Mouse (Mus musculus) embryonic facial prominence, embryonic 12.5 days (tissue): Measurements from ENCODE around the gene Sbno2. TPM values are rescaled to one million over a fixed set of nuclear protein-coding genes. Genes with fewer than 3 reads are reported as not detected.

ENCODE experiments used
- ATAC-seq: fragments of 200-750 bp; cut with Nextera tagmentation; 2 replicates; pipeline ENCODE4 v1.8.0; 2017; ENCODE audit not compliant: insufficient number of reproducible peaks, insufficient read depth, low FRiP score, low TSS enrichment
- H3K27ac ChIP-seq: fragments of 300-500 bp; sonication (generic); 2 replicates; pipeline ENCODE4 v1.5.1; 2016; ENCODE audit warnings: mild to moderate bottlenecking
- H3K27me3 ChIP-seq: fragments of 300-500 bp; sonication (generic); 2 replicates; pipeline ENCODE4 v1.6.1; 2016; ENCODE audit warnings: mild to moderate bottlenecking, moderate library complexity
- H3K36me3 ChIP-seq: fragments of 300-500 bp; sonication (generic); 2 replicates; pipeline ENCODE4 v1.6.1; 2016; ENCODE audit warnings: mild to moderate bottlenecking
- H3K4me1 ChIP-seq: fragments of 300-500 bp; sonication (generic); 2 replicates; pipeline ENCODE4 v1.6.1; 2016
- H3K4me2 ChIP-seq: fragments of 300-500 bp; sonication (generic); replicated peaks from 2 replicates; pipeline ENCODE4 v1.6.1; 2016; ENCODE audit warnings: mild to moderate bottlenecking, moderate library complexity
- H3K4me3 ChIP-seq: fragments of 300-500 bp; sonication (generic); 2 replicates; pipeline ENCODE4 v1.5.1; 2016; ENCODE audit warnings: mild to moderate bottlenecking
- H3K9ac ChIP-seq: fragments of 300-500 bp; sonication (generic); 2 replicates; pipeline ENCODE4 v1.6.1; 2016; ENCODE audit warnings: mild to moderate bottlenecking, moderate library complexity
- H3K9me3 ChIP-seq: fragments of 300-500 bp; sonication (generic); 2 replicates; pipeline ENCODE4 v1.6.1; 2016; ENCODE audit warnings: mild to moderate bottlenecking, moderate library complexity
- WGBS: fragments of 180-500 bp; shearing (Covaris S2); methylation state at CpG from one replicate; pipeline ENCODE4 v1.1.7; 2016; 5-methylcytosine and 5-hydroxymethylcytosine counted together
- polyA plus RNA-seq: library from polyadenylated mRNA; unstranded; fragments of >200 nt; fragmentation: Nextera tagmentation; extraction: Ambion mirVana; gene quantifications from 2 replicates; pipeline ENCODE4 v1.2.1, GENCODE M21; 2016

Gene Sbno2
- polyA plus RNA-seq, 1 experiment from 2014 or later, result 15.2 TPM

GRCm38 (mm10) chr10:80017771-80018170, 87.6 kb downstream of the Sbno2 start:
- H3K4me2 ChIP-seq, result no peak overlapping the region
- H3K4me1 ChIP-seq, result peaks cover 19% of the 10 kb centered on the region
- no peak overlapping the region for H3K27ac ChIP-seq
- H3K4me3 ChIP-seq, result no peak overlapping the region
- H3K9me3 ChIP-seq, result no peaks in the 10 kb centered on the region
- H3K9ac ChIP-seq, result no peak overlapping the region
- H3K27me3 ChIP-seq, result peaks cover 53% of the 10 kb centered on the region
- no peak for ATAC-seq
- 83% methylated on average over 14 of the region's 14 CpGs for WGBS
- H3K36me3 ChIP-seq, result no peaks in the 10 kb centered on the region

GRCm38 (mm10) chr10:80017361-80017760, 88.0 kb downstream of the Sbno2 start:
- Histone ChIP-seq H3K9ac (no peak overlapping the region), H3K36me3 (no peaks in the 10 kb centered on the region), H3K4me1 (peaks cover 19% of the 10 kb centered on the region), H3K4me3 (no peak overlapping the region), H3K27me3 (peaks cover 56% of the 10 kb centered on the region), H3K9me3 (no peaks in the 10 kb centered on the region), H3K27ac (no peak overlapping the region), H3K4me2 (no peak overlapping the region)
- WGBS, result 81% methylated on average over 3 of the region's 3 CpGs
- ATAC-seq, result no peak

GRCm38 (mm10) chr10:80016931-80017330, 88.4 kb downstream of the Sbno2 start:
- H3K27me3 ChIP-seq, result peaks cover 60% of the 10 kb centered on the region
- H3K4me1 ChIP-seq, result peaks cover 19% of the 10 kb centered on the region
- no peak for ATAC-seq
- H3K9me3 ChIP-seq, result no peaks in the 10 kb centered on the region
- H3K4me2 ChIP-seq, result no peak overlapping the region
- 90% methylated on average over 10 of the region's 10 CpGs for WGBS
- H3K9ac ChIP-seq, result no peak overlapping the region
- H3K27ac ChIP-seq, result no peak overlapping the region
- peaks cover 1% of the 10 kb centered on the region; the same call in 1 of the 2 replicates for H3K36me3 ChIP-seq
- H3K4me3 ChIP-seq, result no peak overlapping the region

- Histone ChIP-seq H3K27me3 (peaks cover 65% of the 10 kb centered on the region), H3K27ac (no peak within 1 kb of the TSS), H3K36me3 (peaks cover 3% of the 10 kb centered on the region; the same call in 1 of the 2 replicates), H3K4me3 (no peak within 1 kb of the TSS), H3K9me3 (no peaks in the 10 kb centered on the region), H3K4me1 (peaks cover 19% of the 10 kb centered on the region), H3K9ac (no peak within 1 kb of the TSS), H3K4me2 (no peak within 1 kb of the TSS)
- ATAC-seq, result no peak
- 68% methylated on average over 11 of the region's 11 CpGs for WGBS
Observed at GRCm38 (mm10) chr10:80016511-80016910, 88.9 kb downstream of the Sbno2 start, which contains the start of gene Arhgap45. TSS of gene Arhgap45 (plus strand) at chr10:80016653.

GRCm38 (mm10) chr10:80015583-80015982, 89.8 kb downstream of the Sbno2 start:
- no peak overlapping the region for H3K27ac ChIP-seq
- WGBS, result 84% methylated on average over 10 of the region's 10 CpGs

GRCm38 (mm10) chr10:80014484-80015290, 90.7 kb downstream of the Sbno2 start:
- peaks cover 3% of the 10 kb centered on the region; the same call in 1 of the 2 replicates for H3K36me3 ChIP-seq
- ATAC-seq, result no peak
- peaks cover 11% of the 10 kb centered on the region for H3K9me3 ChIP-seq
- H3K27ac ChIP-seq, result no peak overlapping the region
- peaks cover 10% of the 10 kb centered on the region for H3K4me1 ChIP-seq
- WGBS, result 20% methylated on average over 28 of the region's 28 CpGs
- no peak overlapping the region for H3K4me3 ChIP-seq
- H3K27me3 ChIP-seq, result peaks cover 66% of the 10 kb centered on the region
- H3K9ac ChIP-seq, result no peak overlapping the region
- no peak overlapping the region for H3K4me2 ChIP-seq

More at GRCm38 (mm10) chr10:80015583-80015982, 89.8 kb downstream of the Sbno2 start:
- Histone ChIP-seq H3K9ac (no peak overlapping the region), H3K27me3 (peaks cover 69% of the 10 kb centered on the region), H3K36me3 (peaks cover 3% of the 10 kb centered on the region; the same call in 1 of the 2 replicates), H3K9me3 (peaks cover 7% of the 10 kb centered on the region), H3K4me2 (no peak overlapping the region), H3K4me3 (no peak overlapping the region), H3K4me1 (peaks cover 17% of the 10 kb centered on the region)
- no peak for ATAC-seq

GRCm38 (mm10) chr10:80013609-80014008, 91.8 kb downstream of the Sbno2 start:
- no peak for ATAC-seq

GRCm38 (mm10) chr10:80011740-80012139, 93.6 kb downstream of the Sbno2 start:
- WGBS, result 81% methylated on average over 6 of the region's 6 CpGs
- H3K27me3 ChIP-seq, result peaks cover 55% of the 10 kb centered on the region
- H3K4me1 ChIP-seq, result no peaks in the 10 kb centered on the region
- no peak overlapping the region for H3K4me3 ChIP-seq
- H3K27ac ChIP-seq, result no peak overlapping the region
- ATAC-seq, result no peak
- peaks cover 11% of the 10 kb centered on the region for H3K9me3 ChIP-seq
- H3K36me3 ChIP-seq, result peaks cover 3% of the 10 kb centered on the region; the same call in 1 of the 2 replicates
- H3K4me2 ChIP-seq, result no peak overlapping the region
- H3K9ac ChIP-seq, result no peak overlapping the region

More at GRCm38 (mm10) chr10:80013609-80014008, 91.8 kb downstream of the Sbno2 start:
- H3K27ac ChIP-seq, result no peak overlapping the region
- no peak overlapping the region for H3K9ac ChIP-seq
- peaks cover 11% of the 10 kb centered on the region for H3K9me3 ChIP-seq
- no peak overlapping the region for H3K4me3 ChIP-seq
- H3K36me3 ChIP-seq, result peaks cover 3% of the 10 kb centered on the region; the same call in 1 of the 2 replicates
- peaks cover 62% of the 10 kb centered on the region for H3K27me3 ChIP-seq
- WGBS, result 24% methylated on average over 25 of the region's 25 CpGs
- no peak overlapping the region for H3K4me2 ChIP-seq
- peaks cover under 1% of the 10 kb centered on the region for H3K4me1 ChIP-seq

Other genes with a start within 250 kb of the Sbno2 start
- gene Prtn3, start 231.1 kb downstream of the Sbno2 start, polyA plus RNA-seq, result 10.1 and 11.3 TPM in 2 replicates
- 169 and 181 TPM in 2 replicates for gene Plppr3, start 230.9 kb downstream of the Sbno2 start, polyA plus RNA-seq
- 0.33 and 0.55 TPM in 2 replicates for gene Elane, start 219.3 kb downstream of the Sbno2 start, polyA plus RNA-seq
- not detected in 2 replicates for gene Cfd, start 214.7 kb downstream of the Sbno2 start, polyA plus RNA-seq
- gene Med16, start 196.6 kb downstream of the Sbno2 start, polyA plus RNA-seq, result 60.4 and 60.9 TPM in 2 replicates
- gene Gm26602, start 194.7 kb downstream of the Sbno2 start, polyA plus RNA-seq, result 5.0 and 18.8 TPM in 2 replicates
- 0.85 and 1.4 TPM in 2 replicates for gene Kiss1r, start 188.6 kb downstream of the Sbno2 start, polyA plus RNA-seq
- gene R3hdm4, start 184.4 kb downstream of the Sbno2 start, polyA plus RNA-seq, result 159 and 166 TPM in 2 replicates
- 4.9 and 6.6 TPM in 2 replicates for gene Arid3a, start 178.5 kb downstream of the Sbno2 start, polyA plus RNA-seq
- 118 and 120 TPM in 2 replicates for gene Wdr18, start 145.4 kb downstream of the Sbno2 start, polyA plus RNA-seq
- 0.50 and 0.92 TPM in 2 replicates for gene Grin3b, start 134.9 kb downstream of the Sbno2 start, polyA plus RNA-seq
- 24.3 and 25.9 TPM in 2 replicates for gene Tmem259, start 121.2 kb downstream of the Sbno2 start, polyA plus RNA-seq
- 311 and 313 TPM in 2 replicates for gene Cnn2, start 117.0 kb downstream of the Sbno2 start, polyA plus RNA-seq
- gene Abca7, start 109.1 kb downstream of the Sbno2 start, polyA plus RNA-seq, result 2.6 and 3.9 TPM in 2 replicates
- 7.1 and 8.1 TPM in 2 replicates for gene Arhgap45, start 88.9 kb downstream of the Sbno2 start, polyA plus RNA-seq
- 227 and 245 TPM in 2 replicates for gene Polr2e, start 65.8 kb downstream of the Sbno2 start, polyA plus RNA-seq
- 475 and 505 TPM in 2 replicates for gene Gpx4, start 58.4 kb downstream of the Sbno2 start, polyA plus RNA-seq
- gene Stk11, start 10.2 kb upstream of the Sbno2 start, polyA plus RNA-seq, result 17.2 and 18.5 TPM in 2 replicates
- 457 and 481 TPM in 2 replicates for gene Atp5d, start 33.1 kb upstream of the Sbno2 start, polyA plus RNA-seq
- 8.4 and 8.5 TPM in 2 replicates for gene Cbarp, start 35.3 kb upstream of the Sbno2 start, polyA plus RNA-seq
- 33.4 and 35.1 TPM in 2 replicates for gene Midn, start 42.7 kb upstream of the Sbno2 start, polyA plus RNA-seq
- 151 and 159 TPM in 2 replicates for gene Cirbp, start 60.4 kb upstream of the Sbno2 start, polyA plus RNA-seq
- gene 1600002K03Rik, start 67.4 kb upstream of the Sbno2 start, polyA plus RNA-seq, result 11.6 and 13.0 TPM in 2 replicates
- gene Efna2, start 73.9 kb upstream of the Sbno2 start, polyA plus RNA-seq, result 55.8 and 56.9 TPM in 2 replicates
- gene Mum1, start 120.9 kb upstream of the Sbno2 start, polyA plus RNA-seq, result 85.1 and 93.4 TPM in 2 replicates
- gene Ndufs7, start 143.6 kb upstream of the Sbno2 start, polyA plus RNA-seq, result 260 and 269 TPM in 2 replicates
- 33.8 and 38.6 TPM in 2 replicates for gene Gamt, start 155.4 kb upstream of the Sbno2 start, polyA plus RNA-seq
- gene Dazap1, start 155.9 kb upstream of the Sbno2 start, polyA plus RNA-seq, result 70.7 and 71.8 TPM in 2 replicates
- 851 and 902 TPM in 2 replicates for gene Rps15, start 186.9 kb upstream of the Sbno2 start, polyA plus RNA-seq
- gene Apc2, start 190.4 kb upstream of the Sbno2 start, polyA plus RNA-seq, result 18.3 and 21.7 TPM in 2 replicates
- gene 2310011J03Rik, start 215.0 kb upstream of the Sbno2 start, polyA plus RNA-seq, result 50.0 and 50.3 TPM in 2 replicates
- gene Pcsk4, start 223.9 kb upstream of the Sbno2 start, polyA plus RNA-seq, result 4.5 and 5.1 TPM in 2 replicates
- 4.2 and 5.7 TPM in 2 replicates for gene Reep6, start 224.4 kb upstream of the Sbno2 start, polyA plus RNA-seq
- gene Adamtsl5, start 242.8 kb upstream of the Sbno2 start, polyA plus RNA-seq, result 1.0 and 2.2 TPM in 2 replicates